Mouse (Mus musculus) E14TG2a.4 (cell line): ENCODE data around the gene Zfp78.
A peak's percentile ranks its signal among the peaks of the same experiment; 100 is the strongest.

ENCODE experiments used
- H3K27me3 ChIP-seq: 2 replicates; pipeline ENCODE4 v1.6.1; 2014; ENCODE audit warnings: low read length, control low read depth; ENCODE audit not compliant: insufficient read depth
- H3K36me3 ChIP-seq: 2 replicates; pipeline ENCODE4 v1.6.1; 2014; ENCODE audit warnings: low read length, control low read depth; ENCODE audit not compliant: insufficient read depth
- H3K4me1 ChIP-seq: replicated peaks from 2 replicates; pipeline ENCODE4 v1.6.1; 2014; ENCODE audit warnings: low read depth, low read length, control low read depth
- H3K4me3 ChIP-seq: replicated peaks from 2 replicates; pipeline ENCODE4 v1.5.1; 2014; ENCODE audit warnings: mild to moderate bottlenecking, low read length
- H3K9me3 ChIP-seq: 2 replicates; pipeline ENCODE4 v1.6.1; 2014; ENCODE audit warnings: low read length, control low read depth
- CTCF ChIP-seq: conservative IDR thresholded peaks from 2 replicates; pipeline ENCODE4 v1.5.1; 2014; ENCODE audit warnings: low read length
- NANOG ChIP-seq: IDR thresholded peaks from 2 replicates; pipeline ENCODE4 v1.6.1; 2014; ENCODE audit warnings: borderline replicate concordance, low read length, mixed read lengths
- POU5F1 ChIP-seq: IDR thresholded peaks from 2 replicates; pipeline ENCODE4 v1.6.1; 2014; ENCODE audit warnings: low read length, borderline replicate concordance

Gene Zfp78

GRCm38 (mm10) chr7:6414626-6415441 lies 51.8 kb downstream of the Zfp78 start:
- peaks cover 25% of the 10 kb centered on the region for H3K27me3 ChIP-seq

GRCm38 (mm10) chr7:6415442-6415787 lies 52.3 kb downstream of the Zfp78 start:
- TF ChIP-seq CTCF (no peak), POU5F1 (no peak), NANOG (no peak)
- peak overlapping the region; percentile 49 for H3K4me3 ChIP-seq

More at GRCm38 (mm10) chr7:6414626-6415441, 51.8 kb downstream of the Zfp78 start:
- Histone ChIP-seq H3K36me3 (no peaks in the 10 kb centered on the region), H3K4me3 (peak overlapping the region; percentile 49), H3K9me3 (no peaks in the 10 kb centered on the region), H3K4me1 (peaks cover 9% of the 10 kb centered on the region)
- TF ChIP-seq CTCF (no peak), NANOG (no peak), POU5F1 (no peak)

GRCm38 (mm10) chr7:6419894-6420293 lies 56.8 kb downstream of the Zfp78 start:
- Histone ChIP-seq H3K27me3 (peaks cover 8% of the 10 kb centered on the region), H3K4me3 (no peak overlapping the region), H3K9me3 (no peaks in the 10 kb centered on the region), H3K36me3 (no peaks in the 10 kb centered on the region), H3K4me1 (peaks cover 16% of the 10 kb centered on the region)
- TF ChIP-seq POU5F1 (no peak), NANOG (no peak), CTCF (no peak)

More at GRCm38 (mm10) chr7:6415442-6415787, 52.3 kb downstream of the Zfp78 start:
- no peaks in the 10 kb centered on the region for H3K9me3 ChIP-seq
- H3K36me3 ChIP-seq: no peaks in the 10 kb centered on the region
- peaks cover 25% of the 10 kb centered on the region for H3K27me3 ChIP-seq
- peaks cover 7% of the 10 kb centered on the region for H3K4me1 ChIP-seq

- Histone ChIP-seq H3K4me3 (no peak overlapping the region), H3K27me3 (no peaks in the 10 kb centered on the region), H3K9me3 (peaks cover 5% of the 10 kb centered on the region; the same call in 1 of the 2 replicates), H3K4me1 (peaks cover 6% of the 10 kb centered on the region), H3K36me3 (no peaks in the 10 kb centered on the region)
- TF ChIP-seq NANOG (no peak), CTCF (peak; percentile 68), POU5F1 (no peak)
These were observed 66.3 kb downstream of the Zfp78 start for GRCm38 (mm10) chr7:6429381-6429780.

GRCm38 (mm10) chr7:6430342-6430741 lies 67.3 kb downstream of the Zfp78 start:
- TF ChIP-seq NANOG (no peak), POU5F1 (no peak), CTCF (peak; percentile 82)
- H3K9me3 ChIP-seq: peaks cover 5% of the 10 kb centered on the region; the same call in 1 of the 2 replicates
- no peaks in the 10 kb centered on the region for H3K36me3 ChIP-seq
- H3K27me3 ChIP-seq: no peaks in the 10 kb centered on the region
- H3K4me3 ChIP-seq: no peak overlapping the region
- peaks cover 10% of the 10 kb centered on the region for H3K4me1 ChIP-seq
